Mouse (Mus musculus): ENCODE measurements around the gene Naif1. TPM values are rescaled to one million over a fixed set of nuclear protein-coding genes. Genes with fewer than 3 reads are reported as not detected.
A peak's percentile ranks its signal among the peaks of the same experiment; 100 is the strongest.

Naif1 gene
- total and polyA plus RNA-seq, 2 experiments from 2014 or later, result 3.5 to 4.2 TPM

DNA sequence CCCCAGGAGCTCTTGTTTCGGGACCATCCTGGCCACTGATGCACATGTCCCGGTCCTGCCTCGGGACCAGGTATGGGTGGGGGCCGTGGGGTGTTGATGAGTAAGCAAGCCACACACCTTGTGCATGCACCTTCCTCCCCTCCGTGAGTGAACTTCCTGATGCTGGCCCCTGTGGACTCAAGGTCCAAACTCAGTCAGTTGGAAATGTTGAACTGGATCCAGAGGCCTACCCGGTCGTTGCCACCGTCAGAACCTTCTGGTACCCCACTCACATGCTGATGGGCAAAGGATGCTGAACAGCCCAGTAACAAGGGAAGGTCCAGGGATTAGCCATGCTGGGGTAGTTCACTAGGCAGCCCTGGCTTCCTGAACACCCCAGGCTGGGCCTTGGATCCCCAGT lies 32.1 kb downstream of the Naif1 start:
- no peak for DNase-seq (ENCODE audit: low spot score)
- Histone ChIP-seq H3K4me1 (ENCODE audit: control insufficient read depth, insufficient read depth) (0 out of 2 replicates have a peak, but pooled peaks cover 5% of the 10 kb centered on the region), H3K4me2 (ENCODE audit: low read depth, low read length) (no peak overlapping the region), H3K9me3 (replicated peaks; ENCODE audit: control insufficient read depth, low read length) (0 out of 2 replicates have a peak, but pooled peaks cover 4% of the 10 kb centered on the region), H3K27ac (ENCODE audit: low read depth) (no peak overlapping the region), H3K9ac (replicated peaks; ENCODE audit: low read depth, low read length) (no peak overlapping the region), H3K27me3 (ENCODE audit: control insufficient read depth, insufficient read depth, low read length) (no peaks in the 10 kb centered on the region), H3K4me3 (ENCODE audit: low read depth, low read length) (no peak overlapping the region), H3K36me3 (replicated peaks; ENCODE audit: control insufficient read depth, insufficient read depth, low read length) (no peaks in the 10 kb centered on the region)
- WGBS, result 86% methylated on average over 8 of the region's 8 CpGs
- TF ChIP-seq EP300 (IDR thresholded peaks at IDR 0.05; ENCODE audit: low read depth) (no peak), CTCF (IDR thresholded peaks at IDR 0.05; ENCODE audit: low read depth) (no peak)
- ATAC-seq (ENCODE audit: insufficient read depth, low read depth), result no peak

DNA sequence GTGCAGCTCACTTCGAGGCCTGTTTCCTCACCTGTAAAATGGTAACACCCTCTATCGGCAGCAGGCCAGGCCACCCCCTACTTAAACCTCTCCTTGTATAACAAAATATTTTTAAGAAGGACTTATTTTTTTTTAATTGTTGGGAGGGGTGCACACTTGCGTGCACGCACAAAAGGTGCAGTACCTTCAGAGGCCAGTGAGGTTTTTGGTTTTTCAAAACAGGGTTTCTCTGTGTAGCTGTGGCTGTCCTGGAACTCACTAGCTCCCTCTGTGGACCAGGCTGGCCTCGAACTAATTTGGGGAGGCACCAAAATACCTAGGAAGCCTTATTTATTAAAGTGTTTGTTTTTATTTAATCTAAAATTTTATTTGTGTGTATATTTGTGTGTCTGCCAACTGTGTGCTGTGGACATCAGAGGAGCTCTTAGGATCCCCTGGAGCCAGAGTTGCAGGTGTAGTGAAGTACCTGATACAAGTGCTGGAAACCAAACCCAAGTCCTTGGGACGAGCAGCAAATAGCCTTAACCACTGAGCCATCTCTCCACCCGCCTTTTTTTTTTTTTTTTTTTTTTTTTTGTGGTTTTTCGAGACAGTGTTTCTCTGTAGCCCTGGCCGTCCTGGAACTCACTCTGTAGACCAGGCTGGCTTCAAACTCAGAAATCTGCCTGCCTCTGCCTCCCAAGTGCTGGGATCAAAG lies 33.1 kb downstream of the Naif1 start:
- no peaks in the 10 kb centered on the region for H3K27me3 ChIP-seq (ENCODE audit: control insufficient read depth, insufficient read depth, low read length)
- ATAC-seq (ENCODE audit: insufficient read depth, low read depth), result no peak
- no peak overlapping the region for H3K4me2 ChIP-seq (ENCODE audit: low read depth, low read length)
- no peaks in the 10 kb centered on the region for H3K36me3 ChIP-seq (replicated peaks; ENCODE audit: control insufficient read depth, insufficient read depth, low read length)
- no peak overlapping the region for H3K27ac ChIP-seq (ENCODE audit: low read depth)
- DNase-seq (ENCODE audit: low spot score), result no peak
- H3K4me3 ChIP-seq (ENCODE audit: low read depth, low read length), result no peak overlapping the region
- no peak for TF ChIP-seq EP300 (IDR thresholded peaks at IDR 0.05; ENCODE audit: low read depth)
- TF ChIP-seq CTCF (IDR thresholded peaks at IDR 0.05; ENCODE audit: low read depth), result peak; percentile 9; the same call in 1 of the 2 replicates
- 78% methylated on average over 9 of the region's 9 CpGs for WGBS
- H3K4me1 ChIP-seq (ENCODE audit: control insufficient read depth, insufficient read depth), result 0 out of 2 replicates have a peak, but pooled peaks cover 5% of the 10 kb centered on the region
- H3K9ac ChIP-seq (replicated peaks; ENCODE audit: low read depth, low read length), result no peak overlapping the region
- 0 out of 2 replicates have a peak, but pooled peaks cover 4% of the 10 kb centered on the region for H3K9me3 ChIP-seq (replicated peaks; ENCODE audit: control insufficient read depth, low read length)

DNA sequence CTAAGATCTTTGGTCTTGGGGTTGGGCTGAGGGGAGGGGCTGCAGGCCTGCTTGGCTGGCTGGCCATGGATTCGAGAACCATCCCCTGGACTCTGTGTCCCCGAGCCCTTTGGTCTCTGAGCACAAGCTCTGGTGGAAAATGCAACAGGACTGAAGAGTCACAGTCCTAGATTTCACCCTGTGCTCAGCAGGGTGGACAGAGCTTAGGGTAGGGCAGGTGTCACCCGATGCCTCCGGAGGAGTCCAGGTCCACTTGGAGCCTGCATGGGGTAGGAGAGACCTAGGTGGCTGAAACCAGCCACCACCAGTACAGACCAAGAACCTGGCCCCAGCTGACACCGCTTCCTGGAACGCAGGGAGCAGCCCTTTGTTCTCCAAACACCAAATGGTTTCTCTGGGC lies 34.7 kb downstream of the Naif1 start:
- DNase-seq (ENCODE audit: low spot score), result no peak
- no peak overlapping the region for H3K9ac ChIP-seq (replicated peaks; ENCODE audit: low read depth, low read length)
- no peak overlapping the region for H3K27ac ChIP-seq (ENCODE audit: low read depth)
- H3K9me3 ChIP-seq (replicated peaks; ENCODE audit: control insufficient read depth, low read length), result no peaks in the 10 kb centered on the region
- H3K36me3 ChIP-seq (replicated peaks; ENCODE audit: control insufficient read depth, insufficient read depth, low read length), result no peaks in the 10 kb centered on the region
- H3K27me3 ChIP-seq (ENCODE audit: control insufficient read depth, insufficient read depth, low read length), result 0 out of 2 replicates have a peak, but pooled peaks cover 3% of the 10 kb centered on the region
- 88% methylated on average over 6 of the region's 6 CpGs for WGBS
- no peak for ATAC-seq (ENCODE audit: insufficient read depth, low read depth)
- H3K4me3 ChIP-seq (ENCODE audit: low read depth, low read length), result no peak overlapping the region
- H3K4me2 ChIP-seq (ENCODE audit: low read depth, low read length), result no peak overlapping the region
- H3K4me1 ChIP-seq (ENCODE audit: control insufficient read depth, insufficient read depth), result 0 out of 2 replicates have a peak, but pooled peaks cover 5% of the 10 kb centered on the region
- TF ChIP-seq CTCF (IDR thresholded peaks at IDR 0.05; ENCODE audit: low read depth), result no peak
- TF ChIP-seq EP300 (IDR thresholded peaks at IDR 0.05; ENCODE audit: low read depth), result no peak

DNA sequence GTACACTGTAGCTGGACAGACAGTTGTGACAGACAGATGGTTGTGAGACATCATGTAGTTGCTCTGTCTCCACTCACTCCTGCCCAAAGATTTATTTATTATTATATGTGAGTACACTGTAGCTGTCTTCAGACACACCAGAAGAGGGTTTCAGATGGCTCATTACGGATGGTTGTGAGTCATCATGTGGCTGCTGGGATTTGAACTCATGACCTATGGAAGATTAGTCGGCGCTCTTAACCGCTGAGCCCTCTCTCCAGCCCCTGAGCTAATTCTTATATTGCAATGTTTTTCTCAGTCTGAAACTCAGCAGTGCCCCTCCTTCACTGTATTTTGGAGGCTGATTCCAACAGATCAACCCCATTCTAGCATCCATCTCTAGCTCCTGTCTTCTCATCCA lies 35.5 kb downstream of the Naif1 start:
- H3K4me1 ChIP-seq (ENCODE audit: control insufficient read depth, insufficient read depth), result 0 out of 2 replicates have a peak, but pooled peaks cover 5% of the 10 kb centered on the region
- H3K9me3 ChIP-seq (replicated peaks; ENCODE audit: control insufficient read depth, low read length), result no peaks in the 10 kb centered on the region
- WGBS, result 82% methylated on average over 4 of the region's 4 CpGs
- ATAC-seq (ENCODE audit: insufficient read depth, low read depth), result no peak
- no peaks in the 10 kb centered on the region for H3K36me3 ChIP-seq (replicated peaks; ENCODE audit: control insufficient read depth, insufficient read depth, low read length)
- no peak overlapping the region for H3K9ac ChIP-seq (replicated peaks; ENCODE audit: low read depth, low read length)
- H3K27me3 ChIP-seq (ENCODE audit: control insufficient read depth, insufficient read depth, low read length), result 0 out of 2 replicates have a peak, but pooled peaks cover 3% of the 10 kb centered on the region
- no peak overlapping the region for H3K4me2 ChIP-seq (ENCODE audit: low read depth, low read length)
- no peak overlapping the region for H3K4me3 ChIP-seq (ENCODE audit: low read depth, low read length)
- TF ChIP-seq EP300 (IDR thresholded peaks at IDR 0.05; ENCODE audit: low read depth), result no peak
- no peak for TF ChIP-seq CTCF (IDR thresholded peaks at IDR 0.05; ENCODE audit: low read depth)
- no peak for DNase-seq (ENCODE audit: low spot score)
- H3K27ac ChIP-seq (ENCODE audit: low read depth), result no peak overlapping the region

DNA sequence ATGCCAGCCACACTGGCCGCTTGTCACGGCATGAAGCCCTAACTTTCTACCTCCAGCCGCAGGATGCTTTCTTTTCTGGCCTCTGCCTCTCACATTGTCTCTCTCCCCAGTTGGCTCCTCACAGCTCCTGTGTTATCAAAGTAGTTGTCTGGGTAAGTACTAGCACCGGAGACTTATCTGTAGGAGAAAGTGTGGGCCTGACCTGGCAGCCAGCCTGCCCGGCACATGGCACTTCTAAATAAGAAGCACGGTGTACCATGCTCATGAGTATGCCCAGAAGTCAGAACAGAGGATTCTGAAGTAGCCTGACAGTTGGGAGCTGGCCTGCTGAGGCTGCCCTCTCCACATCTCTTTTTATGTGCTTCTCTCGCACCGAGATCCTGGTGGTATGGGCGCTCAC lies 35.9 kb downstream of the Naif1 start:
- 42% methylated on average over 9 of the region's 9 CpGs for WGBS
- no peak for ATAC-seq (ENCODE audit: insufficient read depth, low read depth)

More for the DNA sequence above, 35.9 kb downstream of the Naif1 start:
- Histone ChIP-seq H3K27me3 (ENCODE audit: control insufficient read depth, insufficient read depth, low read length) (0 out of 2 replicates have a peak, but pooled peaks cover 3% of the 10 kb centered on the region), H3K9me3 (replicated peaks; ENCODE audit: control insufficient read depth, low read length) (no peaks in the 10 kb centered on the region), H3K27ac (ENCODE audit: low read depth) (no peak overlapping the region), H3K4me1 (ENCODE audit: control insufficient read depth, insufficient read depth) (0 out of 2 replicates have a peak, but pooled peaks cover 5% of the 10 kb centered on the region), H3K36me3 (replicated peaks; ENCODE audit: control insufficient read depth, insufficient read depth, low read length) (no peaks in the 10 kb centered on the region), H3K9ac (replicated peaks; ENCODE audit: low read depth, low read length) (no peak overlapping the region), H3K4me3 (ENCODE audit: low read depth, low read length) (no peak overlapping the region), H3K4me2 (ENCODE audit: low read depth, low read length) (no peak overlapping the region)
- no peak for DNase-seq (ENCODE audit: low spot score)
- TF ChIP-seq CTCF (IDR thresholded peaks at IDR 0.05; ENCODE audit: low read depth), result no peak
- TF ChIP-seq EP300 (IDR thresholded peaks at IDR 0.05; ENCODE audit: low read depth), result no peak

Measured in heart, postnatal 0 days (tissue).